Mouse (Mus musculus): ENCODE data around the gene Vamp1. TPM values are rescaled to one million over a fixed set of nuclear protein-coding genes. Genes with fewer than 3 reads are reported as not detected.

Gene Vamp1
- polyA plus RNA-seq, 1 experiment from 2014 or later, result 3.3 TPM

DNA sequence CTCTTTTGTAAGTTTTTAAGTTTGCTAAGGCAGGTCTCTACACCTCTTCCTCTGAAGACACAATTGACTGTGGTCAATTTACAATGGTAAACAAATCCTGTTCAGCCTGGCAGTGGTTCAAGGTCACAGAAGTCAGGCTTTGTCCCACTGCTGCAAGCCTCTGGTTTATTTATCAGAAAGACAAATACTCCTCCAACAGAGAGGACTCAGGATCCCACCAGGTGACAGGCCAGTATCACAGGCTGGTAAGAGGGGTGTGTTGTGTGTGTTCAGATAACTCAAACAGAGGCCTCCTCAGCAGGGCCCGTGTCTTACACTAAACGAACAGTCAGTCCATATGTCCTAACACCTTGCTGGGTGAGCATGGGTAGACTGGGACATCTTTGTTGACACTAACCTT, 42.9 kb upstream of the Vamp1 start:
- Histone ChIP-seq H3K4me3 (ENCODE audit: low read depth, low read length) (no peak overlapping the region), H3K36me3 (ENCODE audit: control insufficient read depth, insufficient read depth, low read length) (peaks cover 28% of the 10 kb centered on the region), H3K4me1 (replicated peaks; ENCODE audit: control insufficient read depth, insufficient read depth) (no peaks in the 10 kb centered on the region), H3K4me2 (replicated peaks; ENCODE audit: low read depth) (no peak overlapping the region), H3K27ac (replicated peaks) (no peak overlapping the region), H3K9ac (ENCODE audit: low read length) (no peak overlapping the region), H3K9me3 (ENCODE audit: control insufficient read depth, low read length) (no peaks in the 10 kb centered on the region), H3K27me3 (ENCODE audit: control insufficient read depth, insufficient read depth, low read length) (no peaks in the 10 kb centered on the region)
- ATAC-seq (ENCODE audit: low FRiP score, low TSS enrichment) (no peak), DNase-seq (ENCODE audit: low spot score) (no peak)
- WGBS, result 58% methylated on average over 2 of the region's 2 CpGs
- TF ChIP-seq CTCF (IDR thresholded peaks at IDR 0.05; ENCODE audit: low read depth) (no peak), EP300 (optimal IDR thresholded peaks at IDR 0.05) (no peak)

- DNase-seq (ENCODE audit: low spot score), result no peak
- H3K27ac ChIP-seq (replicated peaks), result no peak overlapping the region
- TF ChIP-seq CTCF (IDR thresholded peaks at IDR 0.05; ENCODE audit: low read depth) (no peak), EP300 (optimal IDR thresholded peaks at IDR 0.05) (no peak)
- no peaks in the 10 kb centered on the region for H3K9me3 ChIP-seq (ENCODE audit: control insufficient read depth, low read length)
- H3K27me3 ChIP-seq (ENCODE audit: control insufficient read depth, insufficient read depth, low read length), result no peaks in the 10 kb centered on the region
- H3K9ac ChIP-seq (ENCODE audit: low read length), result no peak overlapping the region
- no peak overlapping the region for H3K4me2 ChIP-seq (replicated peaks; ENCODE audit: low read depth)
- no peak overlapping the region for H3K4me3 ChIP-seq (ENCODE audit: low read depth, low read length)
- peaks cover 35% of the 10 kb centered on the region for H3K36me3 ChIP-seq (ENCODE audit: control insufficient read depth, insufficient read depth, low read length)
- no peaks in the 10 kb centered on the region for H3K4me1 ChIP-seq (replicated peaks; ENCODE audit: control insufficient read depth, insufficient read depth)
- WGBS, result 90% methylated on average over 7 of the region's 7 CpGs
- ATAC-seq (ENCODE audit: low FRiP score, low TSS enrichment), result no peak
Observed at GRCm38 (mm10) chr6:125173256-125173655, 42.1 kb upstream of the Vamp1 start.

DNA sequence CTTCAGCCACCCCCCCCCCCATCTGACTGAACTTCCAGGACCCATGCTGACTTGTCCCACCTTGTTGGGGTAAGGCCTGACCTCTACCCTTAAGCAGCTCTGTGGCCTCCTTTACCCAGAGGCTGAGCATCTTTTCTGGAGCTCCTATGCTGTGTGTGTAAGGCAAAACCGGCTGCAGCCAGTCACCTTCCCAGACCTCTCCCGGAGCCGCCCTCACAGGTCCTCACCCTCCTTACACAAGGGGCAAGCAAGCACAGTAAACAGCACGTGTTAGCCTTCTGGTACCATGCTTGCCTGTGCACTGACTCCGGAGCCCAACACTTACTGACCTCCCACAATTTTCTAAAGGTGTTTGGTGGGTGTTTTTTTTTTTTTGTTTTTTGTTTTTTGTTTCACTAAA, 39.9 kb upstream of the Vamp1 start:
- H3K4me1 ChIP-seq (replicated peaks; ENCODE audit: control insufficient read depth, insufficient read depth), result no peaks in the 10 kb centered on the region
- no peak for ATAC-seq (ENCODE audit: low FRiP score, low TSS enrichment)
- H3K4me3 ChIP-seq (ENCODE audit: low read depth, low read length), result no peak overlapping the region
- no peak overlapping the region for H3K9ac ChIP-seq (ENCODE audit: low read length)
- peaks cover 37% of the 10 kb centered on the region for H3K36me3 ChIP-seq (ENCODE audit: control insufficient read depth, insufficient read depth, low read length)
- no peaks in the 10 kb centered on the region for H3K9me3 ChIP-seq (ENCODE audit: control insufficient read depth, low read length)
- no peak overlapping the region for H3K27ac ChIP-seq (replicated peaks)
- TF ChIP-seq EP300 (optimal IDR thresholded peaks at IDR 0.05), result no peak
- no peak for TF ChIP-seq CTCF (IDR thresholded peaks at IDR 0.05; ENCODE audit: low read depth)
- DNase-seq (ENCODE audit: low spot score), result no peak
- 84% methylated on average over 5 of the region's 5 CpGs for WGBS
- no peaks in the 10 kb centered on the region for H3K27me3 ChIP-seq (ENCODE audit: control insufficient read depth, insufficient read depth, low read length)
- no peak overlapping the region for H3K4me2 ChIP-seq (replicated peaks; ENCODE audit: low read depth)

DNA sequence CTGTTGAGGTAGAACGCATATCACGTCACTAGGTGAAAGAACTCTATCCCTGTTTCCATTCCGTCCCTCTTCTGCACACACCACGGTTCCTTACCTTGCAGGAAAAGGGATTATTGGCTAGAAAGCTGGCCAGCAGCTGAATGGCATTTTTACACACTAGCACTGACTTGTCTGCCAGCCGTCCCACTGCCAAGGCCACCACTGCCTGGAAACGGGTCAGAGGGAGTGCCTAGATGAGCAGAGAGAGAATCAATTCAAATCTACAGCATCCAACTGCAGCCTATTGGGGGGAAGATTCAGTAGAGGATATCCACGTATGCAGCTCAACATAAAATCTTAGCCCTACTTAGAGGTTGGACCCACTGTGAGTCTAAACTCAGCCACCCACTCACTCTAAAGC, 35.8 kb upstream of the Vamp1 start:
- Histone ChIP-seq H3K4me3 (ENCODE audit: low read depth, low read length) (no peak overlapping the region), H3K9ac (ENCODE audit: low read length) (no peak overlapping the region), H3K4me2 (replicated peaks; ENCODE audit: low read depth) (no peak overlapping the region), H3K9me3 (ENCODE audit: control insufficient read depth, low read length) (no peaks in the 10 kb centered on the region), H3K4me1 (replicated peaks; ENCODE audit: control insufficient read depth, insufficient read depth) (no peaks in the 10 kb centered on the region), H3K27me3 (ENCODE audit: control insufficient read depth, insufficient read depth, low read length) (no peaks in the 10 kb centered on the region), H3K27ac (replicated peaks) (no peak overlapping the region), H3K36me3 (ENCODE audit: control insufficient read depth, insufficient read depth, low read length) (peaks cover 38% of the 10 kb centered on the region)
- TF ChIP-seq EP300 (optimal IDR thresholded peaks at IDR 0.05) (no peak), CTCF (IDR thresholded peaks at IDR 0.05; ENCODE audit: low read depth) (no peak)
- ATAC-seq (ENCODE audit: low FRiP score, low TSS enrichment) (no peak), DNase-seq (ENCODE audit: low spot score) (no peak)
- 86% methylated on average over 7 of the region's 7 CpGs for WGBS

- H3K27ac ChIP-seq (replicated peaks), result no peak overlapping the region
- H3K9me3 ChIP-seq (ENCODE audit: control insufficient read depth, low read length), result no peaks in the 10 kb centered on the region
- WGBS, result 68% methylated on average over 5 of the region's 5 CpGs
- TF ChIP-seq CTCF (IDR thresholded peaks at IDR 0.05; ENCODE audit: low read depth) (no peak), EP300 (optimal IDR thresholded peaks at IDR 0.05) (no peak)
- H3K36me3 ChIP-seq (ENCODE audit: control insufficient read depth, insufficient read depth, low read length), result peaks cover 39% of the 10 kb centered on the region
- no peak overlapping the region for H3K4me3 ChIP-seq (ENCODE audit: low read depth, low read length)
- H3K4me1 ChIP-seq (replicated peaks; ENCODE audit: control insufficient read depth, insufficient read depth), result no peaks in the 10 kb centered on the region
- ATAC-seq (ENCODE audit: low FRiP score, low TSS enrichment), result no peak
- H3K27me3 ChIP-seq (ENCODE audit: control insufficient read depth, insufficient read depth, low read length), result no peaks in the 10 kb centered on the region
- DNase-seq (ENCODE audit: low spot score), result no peak
- H3K4me2 ChIP-seq (replicated peaks; ENCODE audit: low read depth), result no peak overlapping the region
- no peak overlapping the region for H3K9ac ChIP-seq (ENCODE audit: low read length)
Observed at GRCm38 (mm10) chr6:125182133-125182532, 33.2 kb upstream of the Vamp1 start.

- Histone ChIP-seq H3K9me3 (ENCODE audit: control insufficient read depth, low read length) (no peaks in the 10 kb centered on the region), H3K4me1 (replicated peaks; ENCODE audit: control insufficient read depth, insufficient read depth) (no peaks in the 10 kb centered on the region), H3K27me3 (ENCODE audit: control insufficient read depth, insufficient read depth, low read length) (no peaks in the 10 kb centered on the region), H3K9ac (ENCODE audit: low read length) (no peak overlapping the region), H3K36me3 (ENCODE audit: control insufficient read depth, insufficient read depth, low read length) (peaks cover 24% of the 10 kb centered on the region), H3K4me2 (replicated peaks; ENCODE audit: low read depth) (no peak overlapping the region), H3K4me3 (ENCODE audit: low read depth, low read length) (no peak overlapping the region), H3K27ac (replicated peaks) (no peak overlapping the region)
- DNase-seq (ENCODE audit: low spot score) (no peak), ATAC-seq (ENCODE audit: low FRiP score, low TSS enrichment) (no peak)
- WGBS, result 93% methylated on average over 10 of the region's 10 CpGs
- TF ChIP-seq CTCF (IDR thresholded peaks at IDR 0.05; ENCODE audit: low read depth) (no peak), EP300 (optimal IDR thresholded peaks at IDR 0.05) (no peak)
Observed at GRCm38 (mm10) chr6:125186203-125186602, 29.1 kb upstream of the Vamp1 start.
